Mouse (Mus musculus): ENCODE data around the gene Suds3. TPM values are rescaled to one million over a fixed set of nuclear protein-coding genes. Genes with fewer than 3 reads are reported as not detected.

Suds3 gene
- polyA plus RNA-seq, 1 experiment from 2014 or later, result 41.9 TPM

- Histone ChIP-seq H3K4me1 (replicated peaks; ENCODE audit: control insufficient read depth, insufficient read depth, low read length) (peaks cover 30% of the 10 kb centered on the region), H3K36me3 (ENCODE audit: control insufficient read depth, insufficient read depth, low read length) (no peaks in the 10 kb centered on the region), H3K27me3 (replicated peaks; ENCODE audit: control insufficient read depth, insufficient read depth, low read length) (no peaks in the 10 kb centered on the region), H3K27ac (ENCODE audit: low read depth, low read length) (peak within 1 kb of the TSS; percentile 90), H3K4me2 (peak within 1 kb of the TSS; percentile 97), H3K9me3 (ENCODE audit: control insufficient read depth, low read length) (no peaks in the 10 kb centered on the region), H3K9ac (ENCODE audit: low read depth, low read length) (peak within 1 kb of the TSS; percentile 76), H3K4me3 (ENCODE audit: low read depth, low read length) (peak within 1 kb of the TSS; percentile 89)
- DNase-seq (ENCODE audit: low spot score), result peak; percentile 99
- under 1% methylated on average over 74 of the region's 74 CpGs for WGBS
- ATAC-seq (replicated peaks; ENCODE audit: low FRiP score), result peak; percentile 83
Measured at GRCm38 (mm10) chr5:117119777-117120488, 4.0 kb upstream of the Suds3 start, which contains the start of gene Taok3. Gene Taok3 (plus strand): TSS chr5:117120129.

GRCm38 (mm10) chr5:117118850-117119249, 2.9 kb upstream of the Suds3 start:
- DNase-seq (ENCODE audit: low spot score) (no peak), ATAC-seq (replicated peaks; ENCODE audit: low FRiP score) (no peak)
- no peaks in the 10 kb centered on the region for H3K27me3 ChIP-seq (replicated peaks; ENCODE audit: control insufficient read depth, insufficient read depth, low read length)
- H3K27ac ChIP-seq (ENCODE audit: low read depth, low read length), result peak overlapping the region; percentile 67; the same call in 1 of the 2 replicates
- WGBS, result 45% methylated on average over 8 of the region's 8 CpGs
- peak overlapping the region; percentile 89 for H3K4me3 ChIP-seq (ENCODE audit: low read depth, low read length)
- H3K9me3 ChIP-seq (ENCODE audit: control insufficient read depth, low read length), result no peaks in the 10 kb centered on the region
- H3K4me1 ChIP-seq (replicated peaks; ENCODE audit: control insufficient read depth, insufficient read depth, low read length), result peaks cover 30% of the 10 kb centered on the region
- H3K36me3 ChIP-seq (ENCODE audit: control insufficient read depth, insufficient read depth, low read length), result no peaks in the 10 kb centered on the region; the same call in 1 of the 2 replicates
- peak overlapping the region; percentile 77 for H3K4me2 ChIP-seq
- H3K9ac ChIP-seq (ENCODE audit: low read depth, low read length), result peak overlapping the region; percentile 2; the same call in 1 of the 2 replicates

DNA sequence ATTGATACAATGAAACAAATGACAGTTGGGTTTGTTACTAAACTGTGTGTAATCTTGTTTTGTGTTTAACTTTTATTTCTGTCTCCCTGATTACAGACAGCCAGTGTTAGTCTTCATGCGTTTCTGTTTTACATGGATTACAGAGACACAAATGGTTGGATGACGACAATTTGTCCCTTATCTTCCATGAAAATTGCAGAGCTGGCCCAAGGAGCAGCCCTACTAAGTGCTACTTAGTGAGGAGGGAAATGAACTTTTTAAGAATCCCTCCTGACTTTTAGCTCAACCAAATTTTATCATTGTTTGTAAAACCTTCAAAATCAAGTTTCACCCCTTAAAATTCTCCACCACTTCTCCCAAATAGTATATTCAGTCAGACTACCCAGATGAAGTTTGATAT, 2.3 kb upstream of the Suds3 start:
- Histone ChIP-seq H3K27me3 (replicated peaks; ENCODE audit: control insufficient read depth, insufficient read depth, low read length) (no peaks in the 10 kb centered on the region), H3K9ac (ENCODE audit: low read depth, low read length) (no peak overlapping the region), H3K36me3 (ENCODE audit: control insufficient read depth, insufficient read depth, low read length) (peaks cover 4% of the 10 kb centered on the region), H3K4me3 (ENCODE audit: low read depth, low read length) (no peak overlapping the region), H3K9me3 (ENCODE audit: control insufficient read depth, low read length) (no peaks in the 10 kb centered on the region), H3K27ac (ENCODE audit: low read depth, low read length) (peak overlapping the region; percentile 25; the same call in 1 of the 2 replicates), H3K4me1 (replicated peaks; ENCODE audit: control insufficient read depth, insufficient read depth, low read length) (peaks cover 30% of the 10 kb centered on the region), H3K4me2 (peak overlapping the region; percentile 77)
- 77% methylated on average over 2 of the region's 2 CpGs for WGBS
- no peak for ATAC-seq (replicated peaks; ENCODE audit: low FRiP score)
- DNase-seq (ENCODE audit: low spot score), result no peak

GRCm38 (mm10) chr5:117117716-117118115, 1.8 kb upstream of the Suds3 start:
- Histone ChIP-seq H3K27me3 (replicated peaks; ENCODE audit: control insufficient read depth, insufficient read depth, low read length) (no peaks in the 10 kb centered on the region), H3K4me2 (no peak overlapping the region), H3K4me1 (replicated peaks; ENCODE audit: control insufficient read depth, insufficient read depth, low read length) (peaks cover 27% of the 10 kb centered on the region), H3K27ac (ENCODE audit: low read depth, low read length) (peak overlapping the region; percentile 19; the same call in 1 of the 2 replicates), H3K4me3 (ENCODE audit: low read depth, low read length) (no peak overlapping the region), H3K9ac (ENCODE audit: low read depth, low read length) (no peak overlapping the region), H3K36me3 (ENCODE audit: control insufficient read depth, insufficient read depth, low read length) (peaks cover 9% of the 10 kb centered on the region), H3K9me3 (ENCODE audit: control insufficient read depth, low read length) (no peaks in the 10 kb centered on the region)
- DNase-seq (ENCODE audit: low spot score) (no peak), ATAC-seq (replicated peaks; ENCODE audit: low FRiP score) (no peak)
- WGBS, result 74% methylated on average over 7 of the region's 7 CpGs

GRCm38 (mm10) chr5:117117241-117117640, 1.3 kb upstream of the Suds3 start:
- H3K4me1 ChIP-seq (replicated peaks; ENCODE audit: control insufficient read depth, insufficient read depth, low read length), result peaks cover 23% of the 10 kb centered on the region
- 83% methylated on average over 2 of the region's 2 CpGs for WGBS
- peak overlapping the region; percentile 19 for H3K27ac ChIP-seq (ENCODE audit: low read depth, low read length)

DNA sequence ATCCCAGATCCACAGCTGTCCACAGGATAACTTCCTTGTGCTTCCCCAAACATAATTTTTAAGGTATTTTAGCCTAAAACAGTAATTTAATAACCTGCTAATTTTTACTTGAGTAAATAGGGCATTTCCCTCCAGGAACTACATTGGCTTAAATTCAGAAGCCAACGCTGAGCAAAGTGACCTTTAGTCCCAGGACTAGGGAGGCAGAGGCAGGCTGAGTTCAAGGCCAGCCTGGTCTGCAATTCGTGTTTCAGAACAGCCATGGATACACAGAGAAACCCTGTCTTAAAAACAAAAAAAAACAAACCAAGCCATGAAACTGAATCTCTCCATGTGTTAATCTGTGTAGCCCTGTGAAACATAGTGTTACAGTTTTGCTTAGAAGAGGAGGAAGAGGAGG, 747 bp upstream of the Suds3 start:
- Histone ChIP-seq H3K27me3 (replicated peaks; ENCODE audit: control insufficient read depth, insufficient read depth, low read length) (no peaks in the 10 kb centered on the region), H3K4me2 (no peak overlapping the region), H3K36me3 (ENCODE audit: control insufficient read depth, insufficient read depth, low read length) (peaks cover 9% of the 10 kb centered on the region), H3K4me3 (ENCODE audit: low read depth, low read length) (no peak overlapping the region), H3K9ac (ENCODE audit: low read depth, low read length) (no peak overlapping the region), H3K9me3 (ENCODE audit: control insufficient read depth, low read length) (no peaks in the 10 kb centered on the region), H3K4me1 (replicated peaks; ENCODE audit: control insufficient read depth, insufficient read depth, low read length) (peaks cover 21% of the 10 kb centered on the region), H3K27ac (ENCODE audit: low read depth, low read length) (no peak overlapping the region)
- ATAC-seq (replicated peaks; ENCODE audit: low FRiP score) (no peak), DNase-seq (ENCODE audit: low spot score) (no peak)
- 65% methylated on average over 2 of the region's 2 CpGs for WGBS

More at GRCm38 (mm10) chr5:117117241-117117640, 1.3 kb upstream of the Suds3 start:
- DNase-seq (ENCODE audit: low spot score) (no peak), ATAC-seq (replicated peaks; ENCODE audit: low FRiP score) (no peak)
- H3K9me3 ChIP-seq (ENCODE audit: control insufficient read depth, low read length), result no peaks in the 10 kb centered on the region
- H3K27me3 ChIP-seq (replicated peaks; ENCODE audit: control insufficient read depth, insufficient read depth, low read length), result no peaks in the 10 kb centered on the region
- no peak overlapping the region for H3K4me3 ChIP-seq (ENCODE audit: low read depth, low read length)
- H3K9ac ChIP-seq (ENCODE audit: low read depth, low read length), result no peak overlapping the region
- no peak overlapping the region for H3K4me2 ChIP-seq
- H3K36me3 ChIP-seq (ENCODE audit: control insufficient read depth, insufficient read depth, low read length), result peaks cover 9% of the 10 kb centered on the region

DNA sequence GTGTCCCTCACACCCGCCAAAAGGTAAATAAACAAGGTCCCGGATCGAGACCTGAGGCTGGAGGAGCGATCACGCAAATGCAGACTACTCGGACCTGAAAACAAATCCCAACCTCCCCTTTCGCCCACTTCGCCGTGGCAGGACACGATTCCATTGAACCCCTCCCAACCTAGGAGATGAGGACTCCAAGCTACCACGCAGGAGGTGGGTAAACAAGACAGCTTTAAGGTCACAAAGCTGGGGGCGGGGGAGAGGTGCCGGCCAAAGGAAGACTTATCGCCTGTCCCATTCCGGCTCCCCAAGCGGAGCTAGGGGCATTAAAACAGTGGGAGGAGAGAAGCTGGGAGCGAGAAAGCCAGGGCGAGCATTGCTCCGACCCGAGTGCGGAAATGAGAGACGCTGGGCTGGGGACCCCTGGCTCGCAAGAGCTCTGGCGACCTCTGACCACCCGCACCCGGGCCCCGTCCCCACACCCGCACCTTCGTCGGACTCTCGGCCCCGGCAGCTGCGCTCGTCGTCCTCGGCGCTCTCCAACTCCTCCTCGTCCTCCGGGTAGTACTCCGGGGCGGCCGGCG, 633 bp downstream of the Suds3 start:
- H3K9me3 ChIP-seq (ENCODE audit: control insufficient read depth, low read length), result no peaks in the 10 kb centered on the region
- H3K9ac ChIP-seq (ENCODE audit: low read depth, low read length), result peak overlapping the region; percentile 87
- H3K4me3 ChIP-seq (ENCODE audit: low read depth, low read length), result peak overlapping the region; percentile 97
- H3K27ac ChIP-seq (ENCODE audit: low read depth, low read length), result peak overlapping the region; percentile 84
- H3K4me1 ChIP-seq (replicated peaks; ENCODE audit: control insufficient read depth, insufficient read depth, low read length), result peaks cover 16% of the 10 kb centered on the region
- ATAC-seq (replicated peaks; ENCODE audit: low FRiP score), result peak; percentile 4; the same call in 1 of the 2 replicates
- H3K4me2 ChIP-seq, result peak overlapping the region; percentile 97
- no peaks in the 10 kb centered on the region for H3K27me3 ChIP-seq (replicated peaks; ENCODE audit: control insufficient read depth, insufficient read depth, low read length)
- H3K36me3 ChIP-seq (ENCODE audit: control insufficient read depth, insufficient read depth, low read length), result peaks cover 18% of the 10 kb centered on the region
- WGBS, result 0% methylated on average over 43 of the region's 43 CpGs
- DNase-seq (ENCODE audit: low spot score), result peak; percentile 72

DNA sequence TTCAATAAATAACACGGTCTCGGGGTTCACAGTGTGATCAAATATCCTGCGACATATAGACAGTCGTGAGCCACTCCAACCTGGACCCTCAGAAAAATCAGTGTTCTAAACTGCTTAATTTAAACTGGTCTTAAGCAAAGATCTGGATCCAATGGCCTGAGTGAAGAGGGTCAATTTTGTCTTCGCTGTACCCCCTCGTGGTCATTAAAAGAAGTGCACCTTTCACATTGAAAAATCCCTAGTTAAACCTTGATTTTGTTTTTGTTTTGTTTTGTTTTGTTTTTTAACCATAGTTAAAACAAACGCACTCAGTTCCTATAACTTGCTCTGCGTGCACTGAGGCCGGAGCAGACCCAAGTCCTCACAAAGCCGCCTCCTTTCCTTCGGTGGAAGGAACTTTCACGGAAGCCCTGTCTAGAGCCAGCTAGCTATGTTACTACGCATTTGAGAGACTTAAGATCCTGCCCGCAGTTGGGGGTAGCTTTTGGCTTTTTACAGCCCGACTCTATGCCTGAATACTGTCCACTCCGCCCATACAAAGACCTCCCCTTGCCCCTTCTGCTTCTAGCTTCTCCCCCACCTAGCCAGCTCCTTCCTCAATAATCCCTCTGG, 1.2 kb downstream of the Suds3 start:
- Histone ChIP-seq H3K27me3 (replicated peaks; ENCODE audit: control insufficient read depth, insufficient read depth, low read length) (no peaks in the 10 kb centered on the region), H3K36me3 (ENCODE audit: control insufficient read depth, insufficient read depth, low read length) (peaks cover 19% of the 10 kb centered on the region), H3K4me3 (ENCODE audit: low read depth, low read length) (peak overlapping the region; percentile 97), H3K4me2 (peak overlapping the region; percentile 97), H3K4me1 (replicated peaks; ENCODE audit: control insufficient read depth, insufficient read depth, low read length) (peaks cover 16% of the 10 kb centered on the region), H3K9me3 (ENCODE audit: control insufficient read depth, low read length) (no peaks in the 10 kb centered on the region), H3K9ac (ENCODE audit: low read depth, low read length) (peak overlapping the region; percentile 87), H3K27ac (ENCODE audit: low read depth, low read length) (peak overlapping the region; percentile 84)
- DNase-seq (ENCODE audit: low spot score), result peak; percentile 52
- 3% methylated on average over 16 of the region's 16 CpGs for WGBS
- no peak for ATAC-seq (replicated peaks; ENCODE audit: low FRiP score)

Measured in liver, embryonic 11.5 days (tissue).